Mouse (Mus musculus) naive thymus-derived CD4-positive, alpha-beta T cell, adult 2 months (primary cell): ENCODE results near the gene Gm45234.
"Not testable (repeated sequence)": the region's sequence is repeated elsewhere in the genome, so short reads cannot be mapped to it uniquely, and the experiment has no call there.

Experiments
- DNase-seq: peaks from one replicate; pipeline ENCODE4 v3.0.0-alpha.2; 2011; ENCODE audit warnings: low read depth

The Gm45234 gene

GRCm38 (mm10) chr6:124755831-124756595 lies at the start of gene Gm45234, which contains the start of gene Atn1:
TSS of gene Gm45234 (minus strand) at chr6:124756021.
TSS of gene Atn1 (minus strand) at chr6:124756524.
- DNase-seq: peak; percentile 62

- DNase-seq: no peak
Measured at GRCm38 (mm10) chr6:124804341-124804740, 48.5 kb upstream of the Gm45234 start.

- DNase-seq: not testable (repeated sequence)
Measured at GRCm38 (mm10) chr6:124803691-124804090, 47.9 kb upstream of the Gm45234 start.

- no peak for DNase-seq
Measured at GRCm38 (mm10) chr6:124803061-124803460, 47.2 kb upstream of the Gm45234 start.

- DNase-seq: peak; percentile 47
Measured at GRCm38 (mm10) chr6:124802400-124802799, 46.6 kb upstream of the Gm45234 start.

GRCm38 (mm10) chr6:124796200-124796599 lies 40.4 kb upstream of the Gm45234 start:
- no peak for DNase-seq

- DNase-seq: no peak
Measured at GRCm38 (mm10) chr6:124795781-124796180, 40.0 kb upstream of the Gm45234 start.

GRCm38 (mm10) chr6:124791911-124792310 lies 36.1 kb upstream of the Gm45234 start:
- no peak for DNase-seq

- no peak for DNase-seq
Measured at GRCm38 (mm10) chr6:124790121-124790520, 34.3 kb upstream of the Gm45234 start.

- no peak for DNase-seq
Measured at GRCm38 (mm10) chr6:124789519-124789918, 33.7 kb upstream of the Gm45234 start.

- no peak for DNase-seq
Measured at GRCm38 (mm10) chr6:124787722-124788121, 31.9 kb upstream of the Gm45234 start.

GRCm38 (mm10) chr6:124786756-124787420 lies 31.1 kb upstream of the Gm45234 start:
- no peak for DNase-seq

- DNase-seq: peak; percentile 71
Measured at GRCm38 (mm10) chr6:124782436-124782835, 26.6 kb upstream of the Gm45234 start.

- no peak for DNase-seq
Measured at GRCm38 (mm10) chr6:124780917-124781316, 25.1 kb upstream of the Gm45234 start.

GRCm38 (mm10) chr6:124779984-124780416 lies 24.2 kb upstream of the Gm45234 start:
- DNase-seq: no peak

- peak; percentile 93 for DNase-seq
Measured at GRCm38 (mm10) chr6:124779222-124779983, 23.6 kb upstream of the Gm45234 start, which contains the start of gene Lrrc23. TSS of gene Lrrc23 (minus strand) at chr6:124779727.

- DNase-seq: no peak
Measured at GRCm38 (mm10) chr6:124770511-124770910, 14.7 kb upstream of the Gm45234 start.

- no peak for DNase-seq
Measured at GRCm38 (mm10) chr6:124770013-124770412, 14.2 kb upstream of the Gm45234 start.

- DNase-seq: peak; percentile 69
Measured at GRCm38 (mm10) chr6:124769101-124769765, 13.4 kb upstream of the Gm45234 start, which contains the start of gene Eno2. TSS of gene Eno2 (minus strand) at chr6:124769673.

- DNase-seq: no peak
Measured at GRCm38 (mm10) chr6:124768704-124769044, 12.9 kb upstream of the Gm45234 start.

- DNase-seq: no peak
Measured at GRCm38 (mm10) chr6:124767920-124768703, 12.3 kb upstream of the Gm45234 start.
